Mouse (Mus musculus): ENCODE measurements around the gene Gm21409. TPM values are rescaled to one million over a fixed set of nuclear protein-coding genes. Genes with fewer than 3 reads are reported as not detected.
"Not testable (repeated sequence)": the region's sequence is repeated elsewhere in the genome, so short reads cannot be mapped to it uniquely, and the experiment has no call there.

Gene Gm21409
- polyA plus RNA-seq (2012; rRNA removed): not detected in 2 replicates

GRCm38 (mm10) chrY:84746385-84746784 is at the start of gene Gm21409:
Gene Gm21409 (plus strand): TSS chrY:84746685.
- no CpG with 5 or more reads among the region's 6 CpGs for WGBS
- not testable (repeated sequence) for H3K27me3 ChIP-seq (ENCODE audit: control insufficient read depth, insufficient read depth, low read length); H3K27ac ChIP-seq (ENCODE audit: insufficient read depth, low read depth, low read length); H3K36me3 ChIP-seq (ENCODE audit: control insufficient read depth, insufficient read depth, low read length); H3K4me3 ChIP-seq (ENCODE audit: low read depth, low read length); H3K4me1 ChIP-seq (ENCODE audit: control insufficient read depth, insufficient read depth, insufficient read length, low read length)

Other genes starting within 250 kb of the Gm21409 start
- gene Gm21394, start 181.8 kb upstream of the Gm21409 start, polyA plus RNA-seq (2012; rRNA removed): not detected in 2 replicates

All from small intestine, adult 2 months (tissue).